Mouse (Mus musculus) heart, postnatal 25 days (tissue): ENCODE measurements at regions not wholly inside any gene's neighbourhood (a gene's known extent, or its start where the extent isn't known, plus 50 kb on each side); places are given as distances from the start of the nearest gene placed in this dataset.

Source experiments
- DNase-seq: peaks from one replicate; pipeline ENCODE4 v3.0.0; 2022; ENCODE audit warnings: low spot score
- intact Hi-C: fragments of 180-260 bp; cut with DNase I; formaldehyde crosslinking; loops from one replicate; pipeline ENCODE4 v1.15.1; 2025

GRCm38 (mm10) chr5:72245382-72245781, 77.4 kb upstream of the Commd8 start:
- DNase-seq: no peak
- intact Hi-C loops: no loop called here

GRCm38 (mm10) chr5:72244134-72244533, 76.1 kb upstream of the Commd8 start:
- intact Hi-C loops: loop anchor here (5.0 kb wide), 1 partner anchor 52 kb away; no protein-coding TSS in a partner anchor
- peak; percentile 34 for DNase-seq

GRCm38 (mm10) chr5:72242981-72243380, 75.0 kb upstream of the Commd8 start:
- intact Hi-C loops: loop anchor here (5.0 kb wide), 1 partner anchor 51 kb away; no protein-coding TSS in a partner anchor
- DNase-seq: no peak

DNA sequence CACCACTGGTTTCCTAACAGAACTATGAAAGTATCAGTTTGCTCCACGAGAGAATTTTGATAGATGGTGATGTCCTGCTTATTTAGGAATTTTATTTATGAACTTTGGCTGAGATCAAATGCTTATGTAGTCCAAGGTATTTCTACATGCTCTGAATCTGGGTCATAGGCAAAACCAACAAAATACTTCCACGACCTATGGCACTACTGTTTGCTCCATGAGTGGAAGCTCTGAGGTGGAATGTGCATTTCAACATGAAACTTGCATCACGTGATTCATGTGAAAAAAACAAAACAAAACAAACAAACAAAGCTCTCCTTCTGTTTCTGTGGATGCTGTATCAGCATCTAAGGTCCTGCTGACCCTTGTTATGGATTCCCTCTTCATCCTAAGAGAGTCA, 73.5 kb upstream of the Commd8 start:
- intact Hi-C loops: loop anchor here (5.0 kb wide), 1 partner anchor 49 kb away; no protein-coding TSS in a partner anchor
- DNase-seq: no peak

- intact Hi-C loops: loop anchor here (5.0 kb wide), 1 partner anchor 48 kb away; no protein-coding TSS in a partner anchor
- DNase-seq: no peak
Observed at GRCm38 (mm10) chr5:72240271-72240670, 72.3 kb upstream of the Commd8 start.

DNA sequence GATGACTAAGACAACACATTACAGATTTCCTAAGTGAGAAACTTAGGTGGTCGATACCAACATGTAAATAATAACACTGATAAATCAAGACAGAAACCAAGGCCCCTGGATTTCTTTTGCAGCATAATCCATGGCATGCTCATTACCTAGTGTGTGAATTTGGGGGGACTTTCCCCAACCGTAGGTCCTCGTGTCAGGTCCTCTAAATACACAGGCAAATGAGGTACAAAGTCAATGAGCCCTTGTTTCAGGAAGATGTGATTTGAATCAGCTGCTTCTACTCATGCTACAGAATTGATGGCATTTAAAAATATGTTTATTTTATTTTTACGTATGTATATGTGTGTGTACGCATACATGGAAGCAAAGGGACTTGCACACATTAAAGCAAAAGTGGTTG, 59.0 kb upstream of the Commd8 start:
- intact Hi-C loops: no loop called here
- DNase-seq: no peak

DNA sequence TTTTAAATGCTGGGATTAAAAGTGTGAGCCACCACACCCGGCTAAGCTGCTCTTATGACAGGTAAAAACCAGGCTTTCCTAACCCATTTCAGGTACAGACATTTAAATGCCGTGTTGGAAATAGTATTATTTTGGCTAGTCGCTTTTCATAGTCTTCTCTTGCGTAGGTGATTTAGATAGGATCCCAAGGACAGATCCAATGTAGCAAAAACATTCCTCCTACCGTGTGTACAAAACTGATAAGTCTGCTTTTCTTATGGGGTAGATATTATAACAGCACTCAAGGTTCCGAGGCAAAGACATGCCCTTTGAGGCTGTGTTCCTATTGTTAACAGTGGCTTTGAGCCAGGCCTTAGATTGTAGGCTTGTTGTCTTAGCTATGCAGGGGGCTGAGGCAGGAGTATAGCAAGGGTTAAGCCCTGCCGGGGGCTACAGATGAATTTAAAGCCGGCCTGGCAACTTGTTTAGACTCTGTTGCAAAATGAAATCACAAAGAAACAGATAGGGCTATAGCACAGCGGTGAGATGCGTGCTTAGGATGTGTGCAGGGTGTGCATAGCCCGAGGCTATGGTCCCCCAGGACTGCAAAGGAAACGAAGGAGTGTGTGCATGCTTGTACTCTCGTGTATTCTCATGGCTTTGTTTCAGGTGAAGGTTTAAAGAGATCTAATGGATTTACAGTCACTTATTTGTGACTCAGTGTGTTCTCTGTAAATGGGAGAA, 57.7 kb upstream of the Commd8 start:
- no peak for DNase-seq
- intact Hi-C loops: no loop called here

- intact Hi-C loops: no loop called here
- DNase-seq: no peak
Observed at GRCm38 (mm10) chr5:72225056-72225455, 57.1 kb upstream of the Commd8 start.

DNA sequence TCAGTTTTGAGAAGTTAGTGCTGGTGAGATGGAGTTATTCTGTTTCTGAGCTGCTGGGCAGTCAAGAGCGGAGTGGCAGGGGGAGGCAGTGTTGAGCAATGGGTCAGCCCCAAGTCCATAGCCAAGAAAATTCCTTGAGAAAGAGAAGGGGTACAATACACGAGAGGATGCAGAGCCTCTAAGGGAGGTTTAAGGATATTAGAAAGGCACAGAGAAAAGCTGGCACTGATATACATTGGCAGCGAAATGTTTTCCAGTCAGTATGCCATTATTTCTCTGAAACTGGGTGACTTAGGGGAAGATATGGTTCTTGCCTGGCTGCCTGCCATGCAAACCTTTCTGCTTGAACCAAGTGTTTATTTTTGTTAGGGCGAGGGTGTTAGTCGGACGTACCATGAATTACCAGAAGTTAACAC, 56.6 kb upstream of the Commd8 start:
- no peak for DNase-seq
- intact Hi-C loops: no loop called here

DNA sequence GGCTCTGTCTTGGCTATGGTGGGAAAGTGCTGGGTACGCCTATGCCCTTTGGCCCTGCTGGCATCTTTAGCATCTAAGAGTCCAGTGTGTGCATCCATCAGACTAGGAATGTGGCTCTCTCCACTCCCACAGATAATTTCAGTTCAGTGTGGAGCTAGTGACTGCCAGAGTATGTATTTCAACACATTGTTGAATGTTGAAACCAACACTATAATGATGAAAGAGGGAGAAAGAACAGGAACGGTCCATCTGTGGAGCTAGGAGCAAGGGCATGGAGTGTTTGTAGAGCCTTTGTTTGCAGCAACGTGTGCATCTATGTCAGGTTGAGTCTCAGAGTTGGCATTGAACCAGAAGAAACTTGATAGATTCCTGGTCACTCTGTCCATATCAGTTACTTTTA, 54.9 kb upstream of the Commd8 start:
- DNase-seq: no peak
- intact Hi-C loops: no loop called here

GRCm38 (mm10) chr5:72219697-72220096, 51.7 kb upstream of the Commd8 start:
- no peak for DNase-seq
- intact Hi-C loops: no loop called here

DNA sequence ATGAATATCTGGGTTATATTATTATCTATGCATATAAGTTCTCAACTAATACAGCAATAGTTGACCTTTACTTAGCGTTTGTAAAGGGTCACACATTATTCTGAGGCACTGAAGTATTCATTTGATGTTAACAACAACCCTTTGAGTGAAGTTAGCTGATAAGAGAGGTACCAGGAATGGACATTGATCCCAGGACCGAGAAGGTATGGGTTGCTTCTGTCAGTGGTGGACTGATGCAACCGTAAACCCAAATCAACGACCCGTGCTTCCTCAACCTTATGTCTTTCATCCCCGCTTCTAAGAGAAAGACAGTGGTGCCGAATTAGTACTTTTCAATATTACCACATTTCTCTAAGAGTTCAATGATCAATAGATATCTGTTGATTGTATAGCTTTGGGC, 51.3 kb upstream of the Commd8 start:
- DNase-seq: no peak
- intact Hi-C loops: no loop called here
